Mouse (Mus musculus) NIH3T3 (cell line): Measurements from ENCODE around the gene Cacng7.
A peak's percentile ranks its signal among the peaks of the same experiment; 100 is the strongest.

Source experiments
- DNase-seq: peaks from one replicate; pipeline ENCODE4 v3.0.0-alpha.2; 2012; ENCODE audit warnings: low read depth

Gene Cacng7

GRCm38 (mm10) chr7:3332619-3333521 lies at the start of gene Cacng7:
Gene Cacng7 (plus strand): TSS chr7:3332955.
- peak; percentile 85 for DNase-seq

GRCm38 (mm10) chr7:3283081-3283875 lies 49.5 kb upstream of the Cacng7 start:
- no peak for DNase-seq

DNA sequence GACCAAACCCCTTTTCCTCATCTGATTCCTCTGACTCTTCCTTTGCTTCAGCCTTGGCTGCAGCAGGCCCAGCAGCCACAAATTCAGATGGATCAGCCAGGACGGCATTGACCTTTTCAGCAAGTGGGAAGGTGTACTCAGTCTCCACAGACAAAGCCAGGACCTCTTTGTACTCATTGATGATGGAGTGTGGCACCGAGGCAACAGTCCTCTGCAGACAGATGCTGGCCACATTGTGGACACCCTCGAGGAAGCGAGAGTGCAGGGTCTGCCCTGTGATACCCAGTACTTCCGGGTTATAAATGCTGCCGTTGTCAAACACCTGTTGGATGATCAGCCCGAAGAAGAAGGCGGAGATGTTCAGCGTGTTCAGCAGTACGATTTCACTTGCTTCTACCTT lies 48.2 kb upstream of the Cacng7 start:
- no peak for DNase-seq

- no peak for DNase-seq
These were observed 46.7 kb upstream of the Cacng7 start for GRCm38 (mm10) chr7:3286036-3286435.

- peak; percentile 87 for DNase-seq
These were observed 45.6 kb upstream of the Cacng7 start for GRCm38 (mm10) chr7:3287186-3287585.

- peak; percentile 88 for DNase-seq
These were observed 43.5 kb upstream of the Cacng7 start, which contains the start of the genes Myadm and Prkcg for GRCm38 (mm10) chr7:3288976-3289970. Gene Myadm (plus strand): TSS chr7:3289080. Gene Prkcg (plus strand): TSS chr7:3289179.

DNA sequence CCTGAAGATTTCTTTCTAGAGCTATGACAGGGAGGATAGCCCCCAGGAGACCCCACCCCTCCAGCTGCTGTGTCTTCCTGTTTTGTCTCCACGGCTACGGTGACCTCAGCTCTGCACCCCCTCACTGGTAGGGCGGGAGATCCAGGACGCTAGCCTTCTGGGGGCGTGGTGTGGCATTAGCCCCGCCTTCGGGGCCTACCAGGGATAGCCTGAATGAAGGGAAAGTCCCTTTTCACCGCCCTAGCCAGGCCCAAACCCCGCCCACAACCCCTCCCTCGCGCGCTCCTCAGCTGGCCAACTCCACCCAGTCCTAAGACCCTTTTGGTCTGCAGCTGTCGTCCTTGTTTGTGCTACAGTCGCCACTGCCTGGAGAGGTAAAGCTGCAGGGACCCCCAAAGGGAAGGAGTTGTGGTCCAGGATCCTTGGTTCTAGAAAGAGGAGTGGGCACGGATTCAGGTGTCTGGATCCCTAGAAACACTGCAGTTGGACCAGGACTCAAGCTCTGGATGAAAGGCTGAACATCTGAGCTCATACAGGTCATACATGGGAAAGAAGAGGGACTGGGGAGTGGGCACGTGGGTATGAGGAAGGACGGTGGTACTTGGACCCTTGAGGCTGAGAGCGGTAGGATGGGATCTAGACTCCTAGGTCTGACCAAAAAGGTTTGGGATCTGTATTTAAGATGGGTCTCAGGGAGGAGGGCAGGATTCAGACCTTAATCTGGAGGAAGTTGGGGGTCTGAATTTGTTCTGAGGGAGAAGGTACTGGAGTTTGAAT lies 42.3 kb upstream of the Cacng7 start:
- DNase-seq: peak; percentile 99

DNA sequence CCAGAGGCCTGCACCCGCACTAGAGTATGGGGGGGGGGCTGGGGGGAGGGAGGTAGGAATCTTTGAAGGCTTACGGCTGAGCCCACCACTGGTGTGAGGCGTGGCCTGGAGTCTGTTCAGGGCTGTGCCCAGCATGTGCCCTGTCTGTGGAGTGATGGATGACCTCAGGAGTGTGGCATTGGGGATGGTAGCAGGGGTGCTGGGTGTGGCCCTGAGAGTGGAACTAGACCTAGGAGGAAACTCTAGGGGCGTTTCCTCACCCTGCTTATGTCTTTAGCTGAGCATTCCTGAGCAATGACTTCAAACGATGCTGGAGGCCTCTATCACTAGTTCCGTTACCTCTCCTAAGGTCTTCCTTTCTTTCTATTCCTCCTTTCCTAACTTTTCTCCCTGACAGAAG lies 41.6 kb upstream of the Cacng7 start:
- DNase-seq: peak; percentile 77

GRCm38 (mm10) chr7:3291764-3292163 lies 41.0 kb upstream of the Cacng7 start:
- DNase-seq: peak; percentile 41

GRCm38 (mm10) chr7:3292271-3292670 lies 40.5 kb upstream of the Cacng7 start:
- DNase-seq: peak; percentile 21

- peak; percentile 94 for DNase-seq
These were observed 40.0 kb upstream of the Cacng7 start for GRCm38 (mm10) chr7:3292791-3293190.

GRCm38 (mm10) chr7:3294794-3295193 lies 38.0 kb upstream of the Cacng7 start:
- no peak for DNase-seq

- no peak for DNase-seq
These were observed 37.2 kb upstream of the Cacng7 start for GRCm38 (mm10) chr7:3295321-3296110.

DNA sequence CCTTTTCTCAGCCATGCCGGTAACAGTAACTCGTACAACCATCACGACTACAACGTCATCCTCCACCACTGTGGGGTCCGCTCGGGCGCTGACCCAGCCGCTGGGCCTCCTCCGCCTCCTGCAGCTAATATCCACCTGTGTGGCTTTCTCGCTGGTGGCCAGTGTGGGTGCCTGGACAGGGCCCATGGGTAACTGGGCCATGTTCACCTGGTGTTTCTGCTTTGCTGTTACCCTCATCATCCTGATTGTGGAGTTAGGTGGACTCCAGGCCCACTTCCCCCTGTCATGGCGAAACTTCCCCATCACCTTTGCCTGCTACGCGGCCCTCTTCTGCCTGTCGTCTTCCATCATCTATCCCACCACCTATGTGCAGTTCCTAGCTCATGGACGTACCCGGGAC lies 36.0 kb upstream of the Cacng7 start:
- DNase-seq: no peak

DNA sequence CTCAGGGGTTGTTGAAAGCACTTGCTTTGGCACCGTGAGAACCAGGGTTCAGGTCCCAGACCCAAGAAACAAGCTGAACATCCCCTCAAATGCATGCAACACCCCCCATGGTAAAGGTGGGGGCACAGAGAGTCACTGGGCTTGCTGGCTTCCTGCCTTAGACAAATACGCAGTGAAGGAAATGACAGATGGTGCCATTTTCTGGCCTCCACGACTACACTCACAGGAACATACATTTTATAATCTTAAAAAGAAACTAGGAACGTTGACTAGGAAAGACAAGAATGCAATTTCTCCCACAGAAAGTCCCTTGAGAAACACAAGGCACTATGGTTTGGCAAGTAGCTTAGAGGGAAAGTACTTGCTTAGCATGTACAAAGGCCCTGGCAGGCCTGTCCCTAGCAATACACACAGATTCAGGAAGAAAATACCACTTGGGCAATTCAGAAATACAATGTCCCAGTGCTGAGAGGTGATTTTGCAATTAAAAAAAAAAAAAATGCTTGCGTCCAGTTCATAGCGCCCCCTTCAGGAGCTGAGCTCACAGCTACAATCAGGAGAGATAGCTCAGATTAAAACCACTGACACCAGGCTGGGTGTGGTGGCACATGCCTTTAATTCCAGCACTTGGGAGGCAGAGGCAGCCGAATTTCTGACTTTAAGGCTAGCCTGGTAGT lies 32.7 kb upstream of the Cacng7 start:
- peak; percentile 72 for DNase-seq

DNA sequence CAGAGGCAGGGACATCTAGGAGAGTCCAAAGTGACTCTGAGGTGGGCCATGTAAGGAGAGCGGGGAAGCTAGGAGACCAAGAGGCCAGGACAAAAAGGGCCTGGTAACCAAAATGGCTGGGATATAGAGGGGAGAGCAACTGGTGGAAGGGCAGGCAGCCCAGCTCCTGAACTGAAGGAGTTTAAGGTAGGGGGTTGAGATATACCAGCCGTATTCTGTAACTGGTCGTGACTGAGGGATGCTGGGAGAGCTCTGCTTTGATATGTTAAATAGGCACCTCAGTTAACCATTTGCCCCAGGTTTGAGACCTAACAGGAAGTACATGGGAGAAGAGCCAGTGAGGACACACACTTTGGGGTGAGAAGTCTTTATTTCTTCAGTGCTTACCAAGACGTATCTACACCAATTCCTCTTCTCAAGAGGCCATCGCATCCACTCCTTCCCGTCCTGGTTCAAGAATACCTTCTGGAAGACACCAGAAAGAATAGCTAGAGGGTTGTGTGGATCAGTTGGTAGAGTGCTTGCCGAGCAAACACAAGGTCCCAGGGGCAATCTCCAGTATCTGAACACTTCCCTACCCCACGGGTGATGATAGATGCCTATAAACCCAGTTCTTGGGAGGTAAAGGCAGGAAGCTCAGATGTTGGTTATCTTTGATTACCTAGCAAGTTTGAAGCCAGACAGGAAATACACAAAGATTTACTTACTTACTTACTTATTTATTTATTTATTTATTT lies 31.7 kb upstream of the Cacng7 start:
- DNase-seq: no peak

GRCm38 (mm10) chr7:3301628-3302555 lies 30.9 kb upstream of the Cacng7 start:
- DNase-seq: no peak
